Mouse (Mus musculus) ES-Bruce4 (cell line): ENCODE measurements around the gene Dbp. TPM values are rescaled to one million over a fixed set of nuclear protein-coding genes. Genes with fewer than 3 reads are reported as not detected.
A peak's percentile ranks its signal among the peaks of the same experiment; 100 is the strongest.

ENCODE experiments used
- H3K27ac ChIP-seq: 2 replicates; pipeline ENCODE4 v1.5.1; 2012; ENCODE audit warnings: low read length, inconsistent platforms; ENCODE audit not compliant: insufficient read depth
- H3K27me3 ChIP-seq: 2 replicates; pipeline ENCODE4 v1.6.1; 2012; ENCODE audit warnings: mild to moderate bottlenecking, low read length, inconsistent platforms; ENCODE audit not compliant: control insufficient read depth, poor library complexity, insufficient read depth, severe bottlenecking
- H3K36me3 ChIP-seq: 2 replicates; pipeline ENCODE4 v1.6.1; 2012; ENCODE audit warnings: inconsistent platforms, mild to moderate bottlenecking, low read length, moderate library complexity; ENCODE audit not compliant: control insufficient read depth, poor library complexity, insufficient read depth, severe bottlenecking
- H3K4me1 ChIP-seq: one replicate; pipeline ENCODE4 v1.8.1; 2011; ENCODE audit warnings: low read length; ENCODE audit not compliant: control insufficient read depth, insufficient read depth
- H3K4me3 ChIP-seq: 2 replicates; pipeline ENCODE4 v1.5.1; 2011; ENCODE audit warnings: low read depth, mild to moderate bottlenecking, low read length
- H3K9ac ChIP-seq: 2 replicates; pipeline ENCODE4 v1.6.1; 2012; ENCODE audit warnings: low read depth, mild to moderate bottlenecking, inconsistent platforms; ENCODE audit not compliant: poor library complexity, severe bottlenecking
- H3K9me3 ChIP-seq: replicated peaks from 2 replicates; pipeline ENCODE4 v1.6.1; 2012; ENCODE audit warnings: mild to moderate bottlenecking, low read length, inconsistent platforms; ENCODE audit not compliant: control insufficient read depth, poor library complexity, insufficient read depth, severe bottlenecking
- CTCF ChIP-seq: IDR thresholded peaks from one replicate; pipeline ENCODE4 v1.8.1; 2011; ENCODE audit warnings: low read depth, low read length
- EP300 ChIP-seq: IDR thresholded peaks from 2 replicates; pipeline ENCODE4 v1.6.1; 2011; ENCODE audit warnings: low read depth, low read length; ENCODE audit not compliant: insufficient read depth
- POLR2A ChIP-seq: IDR thresholded peaks from one replicate; pipeline ENCODE4 v1.8.1; 2011; ENCODE audit warnings: low read length; ENCODE audit not compliant: insufficient read depth
- polyA plus RNA-seq: library from polyadenylated mRNA; stranded (reverse); fragments of >200 nt; gene quantifications from 2 replicates; pipeline ENCODE4 v1.2.4, GENCODE M21; 2011; ENCODE audit warnings: low read depth; ENCODE audit not compliant: missing spikeins, insufficient read depth, insufficient read length

Gene Dbp
- polyA plus RNA-seq, 1 experiment: 6.9 TPM

GRCm38 (mm10) chr7:45668921-45669320 lies 36.0 kb upstream of the Dbp start:
- H3K9ac ChIP-seq: no peak overlapping the region
- no peak overlapping the region for H3K27ac ChIP-seq
- no peak overlapping the region for H3K4me3 ChIP-seq
- TF ChIP-seq EP300 (no peak), CTCF (peak; percentile 41)
- H3K4me1 ChIP-seq: peaks cover 2% of the 10 kb centered on the region
- H3K36me3 ChIP-seq: no peaks in the 10 kb centered on the region
- no peaks in the 10 kb centered on the region for H3K27me3 ChIP-seq
- no peaks in the 10 kb centered on the region for H3K9me3 ChIP-seq

- TF ChIP-seq POLR2A (no peak), EP300 (no peak), CTCF (no peak)
- no peak overlapping the region for H3K27ac ChIP-seq
These were observed 27.1 kb upstream of the Dbp start for GRCm38 (mm10) chr7:45677627-45678295.

GRCm38 (mm10) chr7:45678513-45678912 lies 26.4 kb upstream of the Dbp start:
- Histone ChIP-seq H3K9ac (no peak overlapping the region), H3K27ac (no peak overlapping the region)

More at GRCm38 (mm10) chr7:45677627-45678295, 27.1 kb upstream of the Dbp start:
- Histone ChIP-seq H3K27me3 (no peaks in the 10 kb centered on the region), H3K9ac (no peak overlapping the region), H3K9me3 (no peaks in the 10 kb centered on the region), H3K4me3 (no peak overlapping the region), H3K36me3 (no peaks in the 10 kb centered on the region), H3K4me1 (no peaks in the 10 kb centered on the region)

DNA sequence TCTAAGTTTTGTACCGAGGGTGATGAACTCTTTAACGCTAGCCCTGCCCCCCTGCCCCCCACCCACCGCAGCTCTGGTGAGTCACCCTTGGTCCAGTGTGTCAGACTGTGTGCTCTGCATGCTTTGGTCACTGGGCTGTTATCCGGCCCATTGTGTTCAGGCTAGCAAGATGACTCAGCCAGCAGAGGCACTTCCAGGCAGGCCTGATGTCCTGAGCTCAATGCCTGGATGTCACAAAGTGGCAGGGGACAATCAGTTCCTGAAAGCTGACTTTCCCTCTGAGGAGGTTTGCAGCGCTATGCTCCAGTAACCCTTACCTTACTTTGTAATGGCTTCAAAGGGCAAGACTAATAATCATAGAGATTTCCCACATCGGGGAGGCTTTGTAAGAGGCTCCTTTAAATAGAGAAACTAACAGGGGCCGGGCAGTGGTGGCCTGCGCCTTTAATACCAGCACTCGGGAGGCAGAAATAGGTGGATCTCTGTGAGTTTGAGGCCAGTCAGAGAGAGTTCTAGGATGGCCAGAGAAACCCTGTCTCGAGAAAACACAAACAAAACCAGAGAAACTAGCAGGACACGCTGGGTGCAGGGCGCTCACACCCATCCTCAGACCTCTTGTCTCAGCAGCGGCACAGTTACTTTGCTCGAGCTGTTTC lies 24.8 kb upstream of the Dbp start:
- no peaks in the 10 kb centered on the region for H3K9me3 ChIP-seq
- no peaks in the 10 kb centered on the region for H3K27me3 ChIP-seq
- H3K36me3 ChIP-seq: no peaks in the 10 kb centered on the region
- H3K4me3 ChIP-seq: no peak overlapping the region
- H3K9ac ChIP-seq: no peak overlapping the region
- H3K4me1 ChIP-seq: no peaks in the 10 kb centered on the region
- TF ChIP-seq EP300 (no peak), POLR2A (no peak), CTCF (no peak)
- no peak overlapping the region for H3K27ac ChIP-seq

More at GRCm38 (mm10) chr7:45678513-45678912, 26.4 kb upstream of the Dbp start:
- no peak for TF ChIP-seq CTCF
- no peak for TF ChIP-seq EP300
- TF ChIP-seq POLR2A: no peak
- no peaks in the 10 kb centered on the region for H3K27me3 ChIP-seq
- no peak overlapping the region for H3K4me3 ChIP-seq
- H3K36me3 ChIP-seq: no peaks in the 10 kb centered on the region
- H3K9me3 ChIP-seq: no peaks in the 10 kb centered on the region
- no peaks in the 10 kb centered on the region for H3K4me1 ChIP-seq

DNA sequence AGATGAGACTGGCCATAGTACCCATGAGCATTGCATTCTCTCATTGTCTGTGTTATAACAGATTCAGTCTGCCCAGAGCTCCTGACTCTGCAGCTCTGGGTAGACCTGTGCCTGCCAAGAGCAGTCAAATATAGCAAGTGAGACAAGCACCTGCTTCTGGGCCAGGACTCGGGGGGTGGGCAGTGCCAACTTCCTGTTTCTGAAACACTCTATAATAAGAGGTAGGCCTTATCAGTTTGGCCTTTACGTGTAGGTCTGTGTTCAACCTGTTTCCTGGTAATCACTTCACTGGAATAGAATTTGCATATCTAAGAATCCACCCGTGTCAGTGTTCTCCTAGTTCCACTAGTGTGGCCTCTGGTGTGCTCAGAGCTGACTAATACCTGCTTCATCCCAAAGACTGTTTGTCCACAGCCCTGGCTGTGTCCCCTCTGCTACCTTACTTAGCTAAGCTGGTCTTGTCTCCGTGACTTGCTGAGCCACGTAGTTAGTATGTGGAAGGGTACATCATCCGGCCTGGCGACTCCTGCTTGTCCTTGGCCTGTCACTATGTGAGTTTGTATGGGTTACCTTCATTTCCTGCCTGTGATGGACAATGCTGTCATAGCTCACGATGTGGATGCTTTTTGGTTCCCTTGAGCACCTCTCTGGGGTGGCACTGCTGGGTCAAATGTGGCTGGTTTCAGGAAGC lies 23.7 kb upstream of the Dbp start:
- Histone ChIP-seq H3K9me3 (no peaks in the 10 kb centered on the region), H3K36me3 (no peaks in the 10 kb centered on the region), H3K9ac (no peak overlapping the region), H3K4me3 (no peak overlapping the region), H3K4me1 (no peaks in the 10 kb centered on the region), H3K27me3 (no peaks in the 10 kb centered on the region), H3K27ac (no peak overlapping the region)
- TF ChIP-seq EP300: no peak
- no peak for TF ChIP-seq POLR2A
- TF ChIP-seq CTCF: no peak
